Mouse (Mus musculus) stomach, postnatal 0 days (tissue): Measurements from ENCODE around the gene Fgfr2.
A peak's percentile ranks its signal among the peaks of the same experiment; 100 is the strongest.

Experiments used
- CTCF ChIP-seq: IDR thresholded peaks from 2 replicates; pipeline ENCODE4 v1.5.1; 2016; ENCODE audit warnings: antibody characterized with exemption, low read depth, mild to moderate bottlenecking, moderate library complexity
- EP300 ChIP-seq: optimal IDR thresholded peaks from 2 replicates; pipeline ENCODE3; 2016; ENCODE audit warnings: antibody characterized with exemption

- peak; percentile 52 for TF ChIP-seq CTCF
- TF ChIP-seq EP300, result no peak
Observed at GRCm38 (mm10) chr7:130260060-130260459, 2863.1 kb downstream of the Fgfr2 start.
